Mouse (Mus musculus): ENCODE data around the gene Kcne3. TPM values are rescaled to one million over a fixed set of nuclear protein-coding genes. Genes with fewer than 3 reads are reported as not detected.

The Kcne3 gene
- total RNA-seq, 2 experiments from 2014 or later = 0.43 to 0.79 TPM

Other genes with a start within 250 kb of the Kcne3 start
- gene Rnf169, start 196.1 kb upstream of the Kcne3 start, total RNA-seq (2021) = 10 to 100 TPM; 26.6 to 28.4 TPM
- gene Chrdl2, start 170.3 kb upstream of the Kcne3 start, total RNA-seq (2021) = not detected
- gene Pold3, start 54.9 kb upstream of the Kcne3 start, total RNA-seq (2021) = 10 to 100 TPM; 33.6 to 37.7 TPM
- 1 to 10 TPM; 4.0 to 4.1 TPM for gene Lipt2, start 17.2 kb upstream of the Kcne3 start, total RNA-seq (2021)
- gene Pgm2l1, start 50.9 kb downstream of the Kcne3 start, total RNA-seq (2021) = 100 to 1,000 TPM; 250 to 264 TPM
- 1 to 10 TPM; 3.0 to 5.9 TPM for gene P4ha3, start 109.0 kb downstream of the Kcne3 start, total RNA-seq (2021)
- 10 to 100 TPM; 23.4 to 24.4 TPM for gene C2cd3, start 195.7 kb downstream of the Kcne3 start, total RNA-seq (2021)
- gene Ppme1, start 195.8 kb downstream of the Kcne3 start, total RNA-seq (2021) = 100 to 1,000 TPM; 145 to 146 TPM